Mouse (Mus musculus) MEL (cell line): ENCODE data around the gene Wnt7b. TPM values are rescaled to one million over a fixed set of nuclear protein-coding genes. Genes with fewer than 3 reads are reported as not detected.

Experiments used
- DNase-seq: peaks from one replicate; pipeline ENCODE4 v3.0.0; 2011; ENCODE audit warnings: low read depth, low spot score
- H3K27ac ChIP-seq: 2 replicates; pipeline ENCODE4 v1.5.1; 2012; ENCODE audit warnings: low read depth, mild to moderate bottlenecking, control low read depth, low read length, moderate library complexity; ENCODE audit not compliant: control insufficient read depth
- H3K27me3 ChIP-seq, 2 experiments: fragments of 150-350 bp in 1 of 2; sonication (generic) in 1 of 2; 2 replicates each; pipeline ENCODE4 v1.6.1; 2012; ENCODE audit warnings: low read length in 2 of 2, mild to moderate bottlenecking in 2 of 2, improper control_type of control experiment in 1 of 2, moderate library complexity in 1 of 2; ENCODE audit not compliant: insufficient read depth in 2 of 2, control insufficient read depth in 1 of 2
- H3K36me3 ChIP-seq, 2 experiments: 2 replicates each; pipeline ENCODE4 v1.6.1; 2012 to 2014; ENCODE audit warnings: low read length in 2 of 2, improper control_type of control experiment in 1 of 2, inconsistent platforms in 1 of 2, mild to moderate bottlenecking in 1 of 2; ENCODE audit not compliant: insufficient read depth in 2 of 2, control insufficient read depth in 1 of 2
- H3K4me1 ChIP-seq, 2 experiments: fragments of 150-350 bp in 1 of 2; sonication (generic) in 1 of 2; 2 replicates each; pipeline ENCODE4 v1.6.1; 2012; ENCODE audit warnings: low read length in 2 of 2, improper control_type of control experiment in 1 of 2, mild to moderate bottlenecking in 1 of 2; ENCODE audit not compliant: insufficient read depth in 2 of 2, control insufficient read depth in 1 of 2
- H3K4me3 ChIP-seq, 2 experiments: fragments of 150-350 bp in 1 of 2; sonication (generic) in 1 of 2; 2 replicates each; pipeline ENCODE4 v1.5.1; 2012; ENCODE audit warnings: low read depth in 2 of 2, low read length in 2 of 2, mild to moderate bottlenecking in 2 of 2, moderate library complexity in 2 of 2, control low read depth in 1 of 2, improper control_type of control experiment in 1 of 2; ENCODE audit not compliant: control insufficient read depth in 1 of 2, insufficient read depth in 1 of 2
- H3K79me2 ChIP-seq: 2 replicates; pipeline ENCODE4 v1.6.1; 2012; ENCODE audit warnings: mild to moderate bottlenecking, low read length, moderate library complexity; ENCODE audit not compliant: control insufficient read depth, poor library complexity, insufficient read depth
- H3K9ac ChIP-seq: 2 replicates; pipeline ENCODE4 v1.6.1; 2012; ENCODE audit warnings: low read depth, mild to moderate bottlenecking, control low read depth, low read length, moderate library complexity; ENCODE audit not compliant: control insufficient read depth, poor library complexity, severe bottlenecking
- H3K9me3 ChIP-seq: fragments of 150-350 bp; sonication (generic); replicated peaks from 2 replicates; pipeline ENCODE4 v1.6.1; 2012; ENCODE audit warnings: mild to moderate bottlenecking, low read length, improper control_type of control experiment, moderate library complexity; ENCODE audit not compliant: insufficient read depth
- BHLHE40 ChIP-seq: IDR thresholded peaks from 2 replicates; pipeline ENCODE4 v1.6.1; 2012; ENCODE audit warnings: low read depth, mild to moderate bottlenecking, inconsistent platforms, low read length, improper control_type of control experiment, borderline replicate concordance
- EP300 ChIP-seq, 2 experiments: IDR thresholded peaks; 2 replicates each; pipeline ENCODE4 v1.6.1; 2011; ENCODE audit warnings: improper control_type of control experiment in 2 of 2, low read length in 2 of 2, low read depth in 1 of 2, mild to moderate bottlenecking in 1 of 2
- ETS1 ChIP-seq: IDR thresholded peaks from 2 replicates; pipeline ENCODE4 v1.6.1; 2012; ENCODE audit warnings: low read depth, mild to moderate bottlenecking, inconsistent platforms, low read length, improper control_type of control experiment, moderate library complexity
- HCFC1 ChIP-seq: IDR thresholded peaks from 2 replicates; pipeline ENCODE4 v1.6.1; 2012; ENCODE audit warnings: low read depth, mild to moderate bottlenecking, inconsistent platforms, low read length, improper control_type of control experiment, moderate library complexity
- JUND ChIP-seq: IDR thresholded peaks from 2 replicates; pipeline ENCODE4 v1.6.1; 2011; ENCODE audit warnings: low read depth, mild to moderate bottlenecking, improper control_type of control experiment, low read length
- KAT2A ChIP-seq: conservative IDR thresholded peaks from 2 replicates; pipeline ENCODE4 v1.6.1; 2012; ENCODE audit warnings: low read depth, low read length, improper control_type of control experiment, inconsistent platforms
- MAFK ChIP-seq: IDR thresholded peaks from 2 replicates; pipeline ENCODE4 v1.6.1; 2011; ENCODE audit warnings: low read depth, mild to moderate bottlenecking, low read length, improper control_type of control experiment, borderline replicate concordance
- MAX ChIP-seq: IDR thresholded peaks from 2 replicates; pipeline ENCODE4 v1.6.1; 2011; ENCODE audit warnings: low read length, improper control_type of control experiment
- MAZ ChIP-seq: IDR thresholded peaks from 2 replicates; pipeline ENCODE4 v1.6.1; 2012; ENCODE audit warnings: low read depth, mild to moderate bottlenecking, inconsistent platforms, low read length, improper control_type of control experiment
- MEF2A ChIP-seq: IDR thresholded peaks from 2 replicates; pipeline ENCODE4 v1.6.1; 2014; ENCODE audit warnings: low read depth, mild to moderate bottlenecking, inconsistent platforms, low read length, improper control_type of control experiment; ENCODE audit not compliant: poor library complexity, insufficient replicate concordance, severe bottlenecking; ENCODE audit errors: extremely low read depth
- MYC ChIP-seq: IDR thresholded peaks from 2 replicates; pipeline ENCODE4 v1.6.1; 2011; ENCODE audit warnings: low read depth, mild to moderate bottlenecking, low read length, improper control_type of control experiment, moderate library complexity
- NRF1 ChIP-seq: IDR thresholded peaks from 2 replicates; pipeline ENCODE4 v1.6.1; 2014; ENCODE audit warnings: low read depth, mild to moderate bottlenecking, inconsistent platforms, low read length, improper control_type of control experiment, moderate library complexity; ENCODE audit not compliant: poor library complexity, insufficient read depth, severe bottlenecking
- POLR2AphosphoS2 ChIP-seq: IDR thresholded peaks from 2 replicates; pipeline ENCODE4 v1.6.1; 2011; ENCODE audit warnings: low read length, improper control_type of control experiment
- POLR2AphosphoS5 ChIP-seq: IDR thresholded peaks from 2 replicates; pipeline ENCODE4 v1.6.1; 2012; ENCODE audit warnings: low read depth, borderline replicate concordance, mild to moderate bottlenecking, inconsistent platforms, low read length, moderate library complexity, mixed read lengths
- RCOR1 ChIP-seq: IDR thresholded peaks from 2 replicates; pipeline ENCODE4 v1.6.1; 2012; ENCODE audit warnings: low read depth, mild to moderate bottlenecking, inconsistent platforms, low read length, improper control_type of control experiment
- TAL1 ChIP-seq: IDR thresholded peaks from 2 replicates; pipeline ENCODE4 v1.6.1; 2012; ENCODE audit warnings: mild to moderate bottlenecking, inconsistent platforms, low read length, moderate library complexity, mixed read lengths
- UBTF ChIP-seq: IDR thresholded peaks from 2 replicates; pipeline ENCODE4 v1.6.1; 2012; ENCODE audit warnings: low read depth, mild to moderate bottlenecking, inconsistent platforms, low read length, improper control_type of control experiment, moderate library complexity, borderline replicate concordance; ENCODE audit not compliant: insufficient read depth
- USF2 ChIP-seq, 2 experiments: IDR thresholded peaks; 2 replicates each; pipeline ENCODE4 v1.6.1; 2011 to 2012; ENCODE audit warnings: improper control_type of control experiment in 2 of 2, low read length in 2 of 2, borderline replicate concordance in 1 of 2, inconsistent platforms in 1 of 2, low read depth in 1 of 2, mild to moderate bottlenecking in 1 of 2; ENCODE audit not compliant: insufficient read depth in 1 of 2
- ZC3H11A ChIP-seq: IDR thresholded peaks from 2 replicates; pipeline ENCODE4 v1.6.1; 2012; ENCODE audit warnings: low read depth, mild to moderate bottlenecking, inconsistent platforms, low read length, improper control_type of control experiment
- ZKSCAN1 ChIP-seq: IDR thresholded peaks from 2 replicates; pipeline ENCODE4 v1.6.1; 2012; ENCODE audit warnings: low read depth, mild to moderate bottlenecking, inconsistent platforms, low read length, improper control_type of control experiment, moderate library complexity
- ZMIZ1 ChIP-seq: IDR thresholded peaks from 2 replicates; pipeline ENCODE4 v1.6.1; 2012; ENCODE audit warnings: low read depth, mild to moderate bottlenecking, inconsistent platforms, low read length, improper control_type of control experiment, moderate library complexity
- ZNF384 ChIP-seq: IDR thresholded peaks from 2 replicates; pipeline ENCODE4 v1.6.1; 2012; ENCODE audit warnings: low read depth, mild to moderate bottlenecking, inconsistent platforms, low read length, improper control_type of control experiment
- polyA plus RNA-seq, 2 experiments: library from polyadenylated mRNA; stranded (reverse) in 1 of 2; unstranded in 1 of 2; fragments of >175 nt in 1 of 2; fragments of >200 nt in 1 of 2; gene quantifications; 2 replicates each; pipeline versions ENCODE4 v1.2.1 to v1.2.4; 2012; ENCODE audit warnings: low replicate concordance in 2 of 2, low read depth in 1 of 2; ENCODE audit not compliant: insufficient read length in 2 of 2, insufficient read depth in 1 of 2, missing spikeins in 1 of 2
- total RNA-seq: library from RNA; depleted of rRNA; stranded (reverse); fragments of 300-350 nt; gene quantifications from 2 replicates; pipeline ENCODE4 v1.2.3, GENCODE M21; 2012

Wnt7b gene
- total and polyA plus RNA-seq, 3 experiments: not detected

DNA sequence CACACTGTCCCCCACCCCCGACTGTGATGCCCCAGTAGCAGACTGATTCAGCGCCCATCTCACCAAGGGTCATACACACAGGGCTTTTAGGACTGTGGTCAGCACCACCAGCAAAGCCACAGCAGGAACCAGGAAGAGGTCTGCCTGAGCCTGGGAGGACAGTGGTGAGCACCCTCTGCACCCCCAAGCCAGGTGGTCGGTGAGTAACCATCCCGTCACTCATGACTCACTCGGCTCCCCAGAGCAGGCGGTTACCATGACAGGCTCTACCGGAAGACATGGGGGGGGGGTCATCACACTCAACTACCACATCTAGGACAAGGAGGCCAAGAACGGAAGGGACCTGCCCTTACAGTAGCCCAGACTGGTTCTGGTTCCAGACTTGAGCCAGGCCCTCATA lies 7.7 kb downstream of the Wnt7b start:
- no peaks in the 10 kb centered on the region for H3K9me3 ChIP-seq
- H3K9ac ChIP-seq: no peak overlapping the region
- H3K79me2 ChIP-seq: no peaks in the 10 kb centered on the region
- H3K4me3 ChIP-seq: no peak overlapping the region
- no peaks in the 10 kb centered on the region for H3K4me1 ChIP-seq
- no peak overlapping the region for H3K27ac ChIP-seq
- no peaks in the 10 kb centered on the region for H3K36me3 ChIP-seq
- H3K27me3 ChIP-seq: no peaks in the 10 kb centered on the region
- no peak for TF ChIP-seq JUND
- no peak for TF ChIP-seq ZMIZ1
- TF ChIP-seq EP300 (IDR thresholded peaks at IDR 0.05; ENCODE audit: low read depth in 1 of 2, low read length in 2 of 2): no peak
- no peak for TF ChIP-seq ETS1
- TF ChIP-seq ZNF384: no peak
- TF ChIP-seq MAX: no peak
- no peak for TF ChIP-seq ZKSCAN1
- no peak for TF ChIP-seq MAZ
- TF ChIP-seq POLR2AphosphoS2: no peak
- no peak for TF ChIP-seq KAT2A
- TF ChIP-seq UBTF: no peak
- TF ChIP-seq MYC: no peak
- no peak for TF ChIP-seq RCOR1
- TF ChIP-seq USF2 (IDR thresholded peaks at IDR 0.05; ENCODE audit: borderline replicate concordance in 1 of 2, insufficient read depth in 1 of 2, low read depth in 1 of 2, low read length in 2 of 2): no peak
- no peak for TF ChIP-seq ZC3H11A
- TF ChIP-seq, all 39 proteins: peak for 0
- DNase-seq: no peak

DNA sequence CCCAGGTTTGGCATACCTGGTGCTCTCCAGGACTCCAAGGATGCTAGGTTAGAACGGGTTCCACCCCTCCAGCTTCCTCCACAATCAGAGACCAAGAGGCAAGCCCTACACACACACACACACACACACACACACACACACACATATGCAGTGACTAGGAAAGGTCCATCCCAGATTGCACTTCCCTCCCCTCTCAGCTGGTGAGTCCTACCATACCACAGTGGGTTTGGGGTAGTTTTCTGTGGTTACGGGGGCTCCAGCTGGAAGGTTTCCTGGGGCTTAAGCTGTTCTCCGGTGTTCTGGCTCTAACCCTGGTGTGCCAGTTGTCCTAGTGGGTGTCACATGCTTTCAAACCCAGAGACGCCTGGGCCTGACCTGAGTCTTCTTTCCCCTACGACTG lies 8.2 kb downstream of the Wnt7b start:
- H3K4me3 ChIP-seq: no peak overlapping the region
- no peak overlapping the region for H3K9ac ChIP-seq
- no peak for DNase-seq
- no peaks in the 10 kb centered on the region for H3K36me3 ChIP-seq
- H3K79me2 ChIP-seq: no peaks in the 10 kb centered on the region
- no peaks in the 10 kb centered on the region for H3K4me1 ChIP-seq
- no peak for TF ChIP-seq POLR2AphosphoS5
- no peak for TF ChIP-seq HCFC1
- TF ChIP-seq EP300 (IDR thresholded peaks at IDR 0.05; ENCODE audit: low read depth in 1 of 2, low read length in 2 of 2): no peak
- TF ChIP-seq TAL1: no peak
- TF ChIP-seq UBTF: no peak
- no peak for TF ChIP-seq MAFK
- TF ChIP-seq MAZ: no peak
- no peak for TF ChIP-seq JUND
- TF ChIP-seq BHLHE40: no peak
- no peak for TF ChIP-seq MEF2A
- no peak for TF ChIP-seq NRF1
- H3K27me3 ChIP-seq: no peaks in the 10 kb centered on the region
- no peak overlapping the region for H3K27ac ChIP-seq
- no peaks in the 10 kb centered on the region for H3K9me3 ChIP-seq
